Mouse (Mus musculus) limb, embryonic 14.5 days (tissue): ENCODE data around the gene Prdm4. TPM values are rescaled to one million over a fixed set of nuclear protein-coding genes. Genes with fewer than 3 reads are reported as not detected.
A peak's percentile ranks its signal among the peaks of the same experiment; 100 is the strongest.

Experiments used
- ATAC-seq: fragments of 200-750 bp; cut with Nextera tagmentation; 2 replicates; pipeline ENCODE4 v1.8.0; 2017; ENCODE audit warnings: low read depth, moderate number of reproducible peaks, moderate TSS enrichment; ENCODE audit not compliant: low FRiP score
- DNase-seq: peaks from one replicate; pipeline ENCODE4 v3.0.0-alpha.2; 2015; ENCODE audit warnings: low spot score
- H3K27ac ChIP-seq: fragments of 300-500 bp; sonication (generic); replicated peaks from 2 replicates; pipeline ENCODE4 v1.5.1; 2014; ENCODE audit warnings: low read depth, mild to moderate bottlenecking, low read length, moderate library complexity, mixed read lengths
- H3K27me3 ChIP-seq: fragments of 300-500 bp; sonication (generic); 2 replicates; pipeline ENCODE4 v1.6.1; 2014; ENCODE audit warnings: low read length, mixed read lengths; ENCODE audit not compliant: control insufficient read depth, insufficient read depth
- H3K36me3 ChIP-seq: fragments of 300-500 bp; sonication (generic); 2 replicates; pipeline ENCODE4 v1.6.1; 2014; ENCODE audit warnings: mild to moderate bottlenecking, low read length, moderate library complexity, mixed read lengths; ENCODE audit not compliant: control insufficient read depth, insufficient read depth
- H3K4me1 ChIP-seq: fragments of 300-500 bp; sonication (generic); 2 replicates; pipeline ENCODE4 v1.6.1; 2014; ENCODE audit warnings: antibody characterized with exemption, low read length, mixed read lengths; ENCODE audit not compliant: control insufficient read depth, insufficient read depth
- H3K4me2 ChIP-seq: fragments of 300-500 bp; sonication (generic); replicated peaks from 2 replicates; pipeline ENCODE4 v1.6.1; 2014; ENCODE audit warnings: low read depth, mild to moderate bottlenecking, low read length, moderate library complexity; ENCODE audit not compliant: severe bottlenecking
- H3K4me3 ChIP-seq: fragments of 300-500 bp; sonication (generic); replicated peaks from 2 replicates; pipeline ENCODE4 v1.5.1; 2014; ENCODE audit warnings: low read length
- H3K9ac ChIP-seq: fragments of 300-500 bp; sonication (generic); 2 replicates; pipeline ENCODE4 v1.6.1; 2014; ENCODE audit warnings: mild to moderate bottlenecking, low read depth, low read length, moderate library complexity; ENCODE audit not compliant: severe bottlenecking
- H3K9me3 ChIP-seq: fragments of 300-500 bp; sonication (generic); 2 replicates; pipeline ENCODE4 v1.6.1; 2016; ENCODE audit warnings: low read length; ENCODE audit not compliant: control insufficient read depth
- POLR2A ChIP-seq: fragments of 200-500 bp; IDR thresholded peaks from 2 replicates; pipeline ENCODE4 v1.8.0; 2012; ENCODE audit warnings: inconsistent platforms, mild to moderate bottlenecking, moderate library complexity, borderline replicate concordance; ENCODE audit not compliant: insufficient read depth, insufficient read length; ENCODE audit errors: extremely low read depth
- whole genome bisulfite sequencing: fragments of 180-500 bp; shearing (Covaris S2); extraction: QIAGEN DNeasy Blood & Tissue Kit; methylation state at CpG from one replicate; pipeline ENCODE4 v1.1.7; 2014; 5-methylcytosine and 5-hydroxymethylcytosine counted together
- polyA plus RNA-seq, 2 experiments: library from polyadenylated mRNA; depleted of rRNA in 1 of 2; stranded (reverse) in 1 of 2; unstranded in 1 of 2; fragments of >200 nt; fragmentation: Nextera tagmentation in 1 of 2; extraction: Ambion mirVana in 1 of 2; gene quantifications; 2 replicates each; pipeline versions ENCODE4 v1.2.1 to v1.2.3; 2012 to 2014

Gene Prdm4
- polyA plus RNA-seq, 2 experiments: 25.0 to 37.8 TPM

GRCm38 (mm10) chr10:85879886-85880486 lies 37.0 kb downstream of the Prdm4 start:
- ATAC-seq (no peak), DNase-seq (no peak)
- Histone ChIP-seq H3K27me3 (no peaks in the 10 kb centered on the region), H3K9ac (no peak overlapping the region), H3K4me3 (no peak overlapping the region), H3K4me1 (no peaks in the 10 kb centered on the region), H3K27ac (no peak overlapping the region), H3K4me2 (no peak overlapping the region), H3K36me3 (peaks cover 95% of the 10 kb centered on the region), H3K9me3 (no peaks in the 10 kb centered on the region)
- TF ChIP-seq POLR2A: no peak
- WGBS: 92% methylated on average over 8 of the region's 8 CpGs

- peaks cover 66% of the 10 kb centered on the region for H3K36me3 ChIP-seq
- no peaks in the 10 kb centered on the region for H3K27me3 ChIP-seq
- DNase-seq (no peak), ATAC-seq (no peak)
- TF ChIP-seq POLR2A: no peak
- peaks cover 6% of the 10 kb centered on the region for H3K4me1 ChIP-seq
- no peak overlapping the region for H3K4me2 ChIP-seq
- WGBS: 80% methylated on average over 5 of the region's 5 CpGs
- no peak overlapping the region for H3K9ac ChIP-seq
- no peaks in the 10 kb centered on the region for H3K9me3 ChIP-seq
- no peak overlapping the region for H3K27ac ChIP-seq
- H3K4me3 ChIP-seq: no peak overlapping the region
These were observed 41.1 kb downstream of the Prdm4 start for GRCm38 (mm10) chr10:85875812-85876211.

- Histone ChIP-seq H3K9me3 (no peaks in the 10 kb centered on the region), H3K27me3 (no peaks in the 10 kb centered on the region), H3K9ac (no peak overlapping the region), H3K27ac (no peak overlapping the region), H3K4me2 (no peak overlapping the region), H3K36me3 (peaks cover 48% of the 10 kb centered on the region), H3K4me1 (peaks cover 6% of the 10 kb centered on the region), H3K4me3 (no peak overlapping the region)
- no peak for ATAC-seq
- WGBS: 91% methylated on average over 13 of the region's 13 CpGs
- TF ChIP-seq POLR2A: no peak
- DNase-seq: no peak
These were observed 42.9 kb downstream of the Prdm4 start for GRCm38 (mm10) chr10:85873861-85874544.

DNA sequence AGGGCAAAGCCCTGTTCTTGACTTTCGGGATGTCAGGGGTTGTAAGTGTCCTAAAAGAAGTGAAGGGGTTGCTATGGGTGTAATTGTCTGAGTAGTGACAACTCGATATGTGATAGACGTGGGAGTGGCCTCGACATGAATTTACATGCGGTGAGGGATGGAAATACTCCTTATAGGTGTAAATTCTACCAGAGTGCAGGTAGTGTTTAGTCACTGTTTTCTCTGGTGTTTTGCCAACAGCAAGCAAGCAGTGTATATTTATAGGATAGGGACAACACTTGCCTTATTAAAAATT lies 44.5 kb downstream of the Prdm4 start:
- DNase-seq (no peak), ATAC-seq (no peak)
- H3K36me3 ChIP-seq: peaks cover 33% of the 10 kb centered on the region
- no peak for TF ChIP-seq POLR2A
- peak overlapping the region; percentile 62 for H3K9ac ChIP-seq
- H3K4me2 ChIP-seq: peak overlapping the region; percentile 64
- peaks cover 6% of the 10 kb centered on the region for H3K4me1 ChIP-seq
- no peak overlapping the region for H3K27ac ChIP-seq
- peak overlapping the region; percentile 56 for H3K4me3 ChIP-seq
- 5% methylated on average over 5 of the region's 5 CpGs for WGBS
- H3K9me3 ChIP-seq: no peaks in the 10 kb centered on the region
- no peaks in the 10 kb centered on the region for H3K27me3 ChIP-seq

DNA sequence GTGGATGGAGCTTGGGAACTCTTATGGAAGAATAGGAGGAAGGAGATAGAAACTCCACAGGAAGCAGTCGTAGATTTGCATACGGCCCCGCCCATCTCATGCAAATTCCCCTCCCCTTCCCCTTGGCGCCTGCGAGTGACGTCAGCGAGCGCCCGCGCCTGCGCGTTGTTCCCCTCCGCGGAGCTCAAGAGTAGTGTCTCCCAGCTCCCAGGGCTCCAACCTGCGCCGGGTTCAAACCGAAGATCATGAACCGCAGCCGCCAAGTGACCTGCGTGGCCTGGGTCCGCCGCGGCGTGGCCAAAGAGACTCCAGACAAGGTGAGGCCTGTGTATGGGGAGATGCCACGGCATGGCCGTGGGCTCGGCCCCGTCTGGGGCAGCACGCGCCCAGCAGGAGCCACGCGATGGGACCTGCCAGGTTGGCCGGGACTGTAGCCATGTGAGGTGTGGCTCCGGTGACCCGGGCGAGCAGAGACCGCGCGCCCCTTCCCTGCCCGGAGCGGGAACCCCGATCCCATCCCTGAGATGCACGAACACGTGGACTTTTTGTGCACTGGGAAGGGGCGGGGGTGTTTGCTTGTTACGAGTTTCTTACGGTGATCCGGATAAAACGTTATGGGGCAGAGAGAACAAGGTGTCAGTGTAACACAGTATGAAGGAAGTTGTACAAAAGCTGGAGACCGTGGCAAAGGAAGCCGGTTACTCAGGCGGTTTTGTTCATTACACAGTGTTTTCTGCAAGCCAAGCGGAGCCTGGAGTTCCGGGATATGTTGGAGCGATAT lies 45.1 kb downstream of the Prdm4 start:
- Histone ChIP-seq H3K27me3 (no peaks in the 10 kb centered on the region), H3K9ac (peak overlapping the region; percentile 62), H3K4me2 (peak overlapping the region; percentile 64), H3K4me3 (peak overlapping the region; percentile 56), H3K27ac (0 out of 2 replicates have a peak overlapping the region, but pooled peaks have one; percentile 56), H3K9me3 (no peaks in the 10 kb centered on the region), H3K36me3 (peaks cover 28% of the 10 kb centered on the region), H3K4me1 (peaks cover 6% of the 10 kb centered on the region)
- under 1% methylated on average over 55 of the region's 55 CpGs for WGBS
- peak; percentile 84 for DNase-seq
- ATAC-seq: peak; percentile 95
- TF ChIP-seq POLR2A: no peak
